Mouse (Mus musculus): ENCODE results near the gene Lama2. TPM values are rescaled to one million over a fixed set of nuclear protein-coding genes. Genes with fewer than 3 reads are reported as not detected.

Lama2 gene
- total and polyA plus RNA-seq, 2 experiments from 2014 or later = 2.6 to 9.2 TPM

- TF ChIP-seq CTCF (IDR thresholded peaks at IDR 0.05) = no peak
- H3K27me3 ChIP-seq (ENCODE audit: insufficient read depth, low read length) = no peaks in the 10 kb centered on the region
- 89% methylated on average over 2 of the region's 2 CpGs for WGBS
- ATAC-seq (ENCODE audit: low FRiP score) (no peak), DNase-seq (ENCODE audit: low spot score) (no peak)
- no peak overlapping the region for H3K27ac ChIP-seq (ENCODE audit: low read depth, low read length)
- H3K36me3 ChIP-seq (ENCODE audit: insufficient read depth, low read length) = no peaks in the 10 kb centered on the region
- no peaks in the 10 kb centered on the region for H3K9me3 ChIP-seq (ENCODE audit: low read length)
- H3K4me3 ChIP-seq (ENCODE audit: low read depth, low read length) = no peak overlapping the region
- no peak overlapping the region for H3K4me2 ChIP-seq (ENCODE audit: low read depth, low read length, poor library complexity, severe bottlenecking)
- H3K4me1 ChIP-seq (ENCODE audit: insufficient read depth, low read length) = no peaks in the 10 kb centered on the region
- H3K9ac ChIP-seq (replicated peaks; ENCODE audit: low read length, poor library complexity, severe bottlenecking) = no peak overlapping the region
These were observed 502.5 kb downstream of the Lama2 start for GRCm38 (mm10) chr10:27116938-27117647.

- Histone ChIP-seq H3K27me3 (ENCODE audit: insufficient read depth, low read length) (no peaks in the 10 kb centered on the region), H3K36me3 (ENCODE audit: insufficient read depth, low read length) (no peaks in the 10 kb centered on the region), H3K27ac (ENCODE audit: low read depth, low read length) (no peak overlapping the region), H3K4me2 (ENCODE audit: low read depth, low read length, poor library complexity, severe bottlenecking) (no peak overlapping the region), H3K4me3 (ENCODE audit: low read depth, low read length) (no peak overlapping the region), H3K9me3 (ENCODE audit: low read length) (no peaks in the 10 kb centered on the region), H3K4me1 (ENCODE audit: insufficient read depth, low read length) (no peaks in the 10 kb centered on the region), H3K9ac (replicated peaks; ENCODE audit: low read length, poor library complexity, severe bottlenecking) (no peak overlapping the region)
- 97% methylated on average over 3 of the region's 3 CpGs for WGBS
- DNase-seq (ENCODE audit: low spot score) (no peak), ATAC-seq (ENCODE audit: low FRiP score) (no peak)
- TF ChIP-seq CTCF (IDR thresholded peaks at IDR 0.05) = no peak
These were observed 505.4 kb downstream of the Lama2 start for GRCm38 (mm10) chr10:27114131-27114530.

GRCm38 (mm10) chr10:27103811-27104210, 515.7 kb downstream of the Lama2 start:
- DNase-seq (ENCODE audit: low spot score) = peak; percentile 3
- H3K27me3 ChIP-seq (ENCODE audit: insufficient read depth, low read length) = no peaks in the 10 kb centered on the region
- H3K4me3 ChIP-seq (ENCODE audit: low read depth, low read length) = no peak overlapping the region
- WGBS = 73% methylated on average over 5 of the region's 5 CpGs
- no peaks in the 10 kb centered on the region for H3K9me3 ChIP-seq (ENCODE audit: low read length)
- no peak overlapping the region for H3K4me2 ChIP-seq (ENCODE audit: low read depth, low read length, poor library complexity, severe bottlenecking)
- no peak overlapping the region for H3K9ac ChIP-seq (replicated peaks; ENCODE audit: low read length, poor library complexity, severe bottlenecking)
- no peak for ATAC-seq (ENCODE audit: low FRiP score)
- H3K27ac ChIP-seq (ENCODE audit: low read depth, low read length) = no peak overlapping the region
- no peaks in the 10 kb centered on the region for H3K36me3 ChIP-seq (ENCODE audit: insufficient read depth, low read length)
- no peak for TF ChIP-seq CTCF (IDR thresholded peaks at IDR 0.05)
- H3K4me1 ChIP-seq (ENCODE audit: insufficient read depth, low read length) = no peaks in the 10 kb centered on the region

- H3K4me3 ChIP-seq (ENCODE audit: low read depth, low read length) = no peak overlapping the region
- no peak overlapping the region for H3K27ac ChIP-seq (ENCODE audit: low read depth, low read length)
- 95% methylated on average over 3 of the region's 3 CpGs for WGBS
- no peaks in the 10 kb centered on the region for H3K27me3 ChIP-seq (ENCODE audit: insufficient read depth, low read length)
- no peak overlapping the region for H3K4me2 ChIP-seq (ENCODE audit: low read depth, low read length, poor library complexity, severe bottlenecking)
- no peak for TF ChIP-seq CTCF (IDR thresholded peaks at IDR 0.05)
- H3K9me3 ChIP-seq (ENCODE audit: low read length) = no peaks in the 10 kb centered on the region
- no peaks in the 10 kb centered on the region for H3K4me1 ChIP-seq (ENCODE audit: insufficient read depth, low read length)
- no peaks in the 10 kb centered on the region for H3K36me3 ChIP-seq (ENCODE audit: insufficient read depth, low read length)
- no peak for DNase-seq (ENCODE audit: low spot score)
- no peak for ATAC-seq (ENCODE audit: low FRiP score)
- H3K9ac ChIP-seq (replicated peaks; ENCODE audit: low read length, poor library complexity, severe bottlenecking) = no peak overlapping the region
These were observed 517.7 kb downstream of the Lama2 start for GRCm38 (mm10) chr10:27101800-27102353.

GRCm38 (mm10) chr10:27077113-27077512, 542.4 kb downstream of the Lama2 start:
- 80% methylated on average over 2 of the region's 2 CpGs for WGBS
- H3K27ac ChIP-seq (ENCODE audit: low read depth, low read length) = no peak overlapping the region

GRCm38 (mm10) chr10:27068794-27069435, 550.6 kb downstream of the Lama2 start:
- ATAC-seq (ENCODE audit: low FRiP score) (no peak), DNase-seq (ENCODE audit: low spot score) (no peak)
- Histone ChIP-seq H3K27me3 (ENCODE audit: insufficient read depth, low read length) (no peaks in the 10 kb centered on the region), H3K9me3 (ENCODE audit: low read length) (no peaks in the 10 kb centered on the region), H3K9ac (replicated peaks; ENCODE audit: low read length, poor library complexity, severe bottlenecking) (no peak overlapping the region), H3K36me3 (ENCODE audit: insufficient read depth, low read length) (no peaks in the 10 kb centered on the region), H3K27ac (ENCODE audit: low read depth, low read length) (no peak overlapping the region), H3K4me2 (ENCODE audit: low read depth, low read length, poor library complexity, severe bottlenecking) (no peak overlapping the region), H3K4me3 (ENCODE audit: low read depth, low read length) (no peak overlapping the region), H3K4me1 (ENCODE audit: insufficient read depth, low read length) (no peaks in the 10 kb centered on the region)
- TF ChIP-seq CTCF (IDR thresholded peaks at IDR 0.05) = no peak
- 82% methylated on average over 2 of the region's 2 CpGs for WGBS

More at GRCm38 (mm10) chr10:27077113-27077512, 542.4 kb downstream of the Lama2 start:
- no peak for ATAC-seq (ENCODE audit: low FRiP score)
- no peak overlapping the region for H3K9ac ChIP-seq (replicated peaks; ENCODE audit: low read length, poor library complexity, severe bottlenecking)
- H3K27me3 ChIP-seq (ENCODE audit: insufficient read depth, low read length) = no peaks in the 10 kb centered on the region
- H3K4me2 ChIP-seq (ENCODE audit: low read depth, low read length, poor library complexity, severe bottlenecking) = no peak overlapping the region
- H3K36me3 ChIP-seq (ENCODE audit: insufficient read depth, low read length) = no peaks in the 10 kb centered on the region
- TF ChIP-seq CTCF (IDR thresholded peaks at IDR 0.05) = no peak
- no peak overlapping the region for H3K4me3 ChIP-seq (ENCODE audit: low read depth, low read length)
- no peak for DNase-seq (ENCODE audit: low spot score)
- H3K4me1 ChIP-seq (ENCODE audit: insufficient read depth, low read length) = no peaks in the 10 kb centered on the region
- no peaks in the 10 kb centered on the region for H3K9me3 ChIP-seq (ENCODE audit: low read length)
